Mouse (Mus musculus): ENCODE data around the gene Zfp90. TPM values are rescaled to one million over a fixed set of nuclear protein-coding genes. Genes with fewer than 3 reads are reported as not detected.

The Zfp90 gene
- 31.4 and 34.1 TPM in 2 replicates for polyA plus RNA-seq (2014; fragmentation: Nextera tagmentation; extraction: Ambion mirVana)

GRCm38 (mm10) chr8:106415182-106415971 is at the start of gene Zfp90:
TSS of gene Zfp90 (plus strand) at chr8:106415327.
- peak within 1 kb of the TSS; percentile 76 for H3K4me3 ChIP-seq (ENCODE audit: low read depth, low read length)
- H3K4me2 ChIP-seq (replicated peaks; ENCODE audit: low read depth, low read length) = peak within 1 kb of the TSS; percentile 45
- peak; percentile 95 for DNase-seq (ENCODE audit: low spot score)
- no peaks in the 10 kb centered on the region for H3K9me3 ChIP-seq (ENCODE audit: control insufficient read depth, low read length)
- peak; percentile 98 for ATAC-seq (ENCODE audit: low FRiP score)
- peaks cover 16% of the 10 kb centered on the region for H3K36me3 ChIP-seq (ENCODE audit: control insufficient read depth, insufficient read depth, low read length)
- H3K27me3 ChIP-seq (ENCODE audit: control insufficient read depth, insufficient read depth, low read length) = no peaks in the 10 kb centered on the region
- 0% methylated on average over 46 of the region's 46 CpGs for WGBS
- H3K4me1 ChIP-seq (replicated peaks; ENCODE audit: control insufficient read depth, insufficient read depth, low read length) = no peaks in the 10 kb centered on the region
- H3K27ac ChIP-seq (ENCODE audit: low read depth, low read length) = peak within 1 kb of the TSS; percentile 93
- H3K9ac ChIP-seq (ENCODE audit: low read depth, low read length) = peak within 1 kb of the TSS; percentile 92

GRCm38 (mm10) chr8:106368501-106368900 is 46.6 kb upstream of the Zfp90 start:
- WGBS = 66% methylated on average over 3 of the region's 3 CpGs

GRCm38 (mm10) chr8:106369069-106369468 is 46.1 kb upstream of the Zfp90 start:
- Histone ChIP-seq H3K36me3 (ENCODE audit: control insufficient read depth, insufficient read depth, low read length) (no peaks in the 10 kb centered on the region), H3K27ac (ENCODE audit: low read depth, low read length) (no peak overlapping the region), H3K9me3 (ENCODE audit: control insufficient read depth, low read length) (no peaks in the 10 kb centered on the region), H3K4me2 (replicated peaks; ENCODE audit: low read depth, low read length) (no peak overlapping the region), H3K4me3 (ENCODE audit: low read depth, low read length) (no peak overlapping the region), H3K9ac (ENCODE audit: low read depth, low read length) (no peak overlapping the region), H3K4me1 (replicated peaks; ENCODE audit: control insufficient read depth, insufficient read depth, low read length) (no peaks in the 10 kb centered on the region), H3K27me3 (ENCODE audit: control insufficient read depth, insufficient read depth, low read length) (no peaks in the 10 kb centered on the region)
- DNase-seq (ENCODE audit: low spot score) (no peak), ATAC-seq (ENCODE audit: low FRiP score) (no peak)
- WGBS = 82% methylated on average over 7 of the region's 7 CpGs

More at GRCm38 (mm10) chr8:106368501-106368900, 46.6 kb upstream of the Zfp90 start:
- no peaks in the 10 kb centered on the region for H3K27me3 ChIP-seq (ENCODE audit: control insufficient read depth, insufficient read depth, low read length)
- H3K9ac ChIP-seq (ENCODE audit: low read depth, low read length) = no peak overlapping the region
- no peak overlapping the region for H3K4me3 ChIP-seq (ENCODE audit: low read depth, low read length)
- DNase-seq (ENCODE audit: low spot score) (no peak), ATAC-seq (ENCODE audit: low FRiP score) (no peak)
- H3K4me1 ChIP-seq (replicated peaks; ENCODE audit: control insufficient read depth, insufficient read depth, low read length) = no peaks in the 10 kb centered on the region
- H3K9me3 ChIP-seq (ENCODE audit: control insufficient read depth, low read length) = no peaks in the 10 kb centered on the region
- H3K27ac ChIP-seq (ENCODE audit: low read depth, low read length) = no peak overlapping the region
- no peaks in the 10 kb centered on the region for H3K36me3 ChIP-seq (ENCODE audit: control insufficient read depth, insufficient read depth, low read length)
- H3K4me2 ChIP-seq (replicated peaks; ENCODE audit: low read depth, low read length) = no peak overlapping the region

GRCm38 (mm10) chr8:106375957-106376356 is 39.2 kb upstream of the Zfp90 start:
- no peak overlapping the region for H3K4me2 ChIP-seq (replicated peaks; ENCODE audit: low read depth, low read length)
- ATAC-seq (ENCODE audit: low FRiP score) (no peak), DNase-seq (ENCODE audit: low spot score) (no peak)
- H3K9ac ChIP-seq (ENCODE audit: low read depth, low read length) = no peak overlapping the region
- H3K4me1 ChIP-seq (replicated peaks; ENCODE audit: control insufficient read depth, insufficient read depth, low read length) = 0 out of 2 replicates have a peak, but pooled peaks cover 3% of the 10 kb centered on the region
- H3K27me3 ChIP-seq (ENCODE audit: control insufficient read depth, insufficient read depth, low read length) = no peaks in the 10 kb centered on the region
- 76% methylated on average over 7 of the region's 7 CpGs for WGBS
- no peaks in the 10 kb centered on the region for H3K36me3 ChIP-seq (ENCODE audit: control insufficient read depth, insufficient read depth, low read length)
- no peak overlapping the region for H3K27ac ChIP-seq (ENCODE audit: low read depth, low read length)
- H3K9me3 ChIP-seq (ENCODE audit: control insufficient read depth, low read length) = no peaks in the 10 kb centered on the region
- H3K4me3 ChIP-seq (ENCODE audit: low read depth, low read length) = no peak overlapping the region

GRCm38 (mm10) chr8:106376862-106377261 is 38.3 kb upstream of the Zfp90 start:
- Histone ChIP-seq H3K9ac (ENCODE audit: low read depth, low read length) (no peak overlapping the region), H3K27ac (ENCODE audit: low read depth, low read length) (no peak overlapping the region), H3K36me3 (ENCODE audit: control insufficient read depth, insufficient read depth, low read length) (no peaks in the 10 kb centered on the region), H3K4me1 (replicated peaks; ENCODE audit: control insufficient read depth, insufficient read depth, low read length) (0 out of 2 replicates have a peak, but pooled peaks cover 3% of the 10 kb centered on the region), H3K4me3 (ENCODE audit: low read depth, low read length) (no peak overlapping the region), H3K4me2 (replicated peaks; ENCODE audit: low read depth, low read length) (no peak overlapping the region), H3K9me3 (ENCODE audit: control insufficient read depth, low read length) (no peaks in the 10 kb centered on the region), H3K27me3 (ENCODE audit: control insufficient read depth, insufficient read depth, low read length) (no peaks in the 10 kb centered on the region)
- 22% methylated on average over 9 of the region's 9 CpGs for WGBS
- no peak for ATAC-seq (ENCODE audit: low FRiP score)
- DNase-seq (ENCODE audit: low spot score) = peak; percentile 17

GRCm38 (mm10) chr8:106378501-106379048 is 36.6 kb upstream of the Zfp90 start:
- Histone ChIP-seq H3K36me3 (ENCODE audit: control insufficient read depth, insufficient read depth, low read length) (no peaks in the 10 kb centered on the region), H3K4me3 (ENCODE audit: low read depth, low read length) (no peak overlapping the region), H3K4me1 (replicated peaks; ENCODE audit: control insufficient read depth, insufficient read depth, low read length) (0 out of 2 replicates have a peak, but pooled peaks cover 3% of the 10 kb centered on the region), H3K27me3 (ENCODE audit: control insufficient read depth, insufficient read depth, low read length) (no peaks in the 10 kb centered on the region), H3K27ac (ENCODE audit: low read depth, low read length) (no peak overlapping the region), H3K9ac (ENCODE audit: low read depth, low read length) (no peak overlapping the region), H3K4me2 (replicated peaks; ENCODE audit: low read depth, low read length) (no peak overlapping the region), H3K9me3 (ENCODE audit: control insufficient read depth, low read length) (no peaks in the 10 kb centered on the region)
- DNase-seq (ENCODE audit: low spot score) (no peak), ATAC-seq (ENCODE audit: low FRiP score) (no peak)
- 64% methylated on average over 5 of the region's 7 CpGs for WGBS

- Histone ChIP-seq H3K27me3 (ENCODE audit: control insufficient read depth, insufficient read depth, low read length) (no peaks in the 10 kb centered on the region), H3K4me1 (replicated peaks; ENCODE audit: control insufficient read depth, insufficient read depth, low read length) (0 out of 2 replicates have a peak, but pooled peaks cover 3% of the 10 kb centered on the region), H3K9me3 (ENCODE audit: control insufficient read depth, low read length) (no peaks in the 10 kb centered on the region), H3K9ac (ENCODE audit: low read depth, low read length) (no peak overlapping the region), H3K4me2 (replicated peaks; ENCODE audit: low read depth, low read length) (no peak overlapping the region), H3K36me3 (ENCODE audit: control insufficient read depth, insufficient read depth, low read length) (no peaks in the 10 kb centered on the region), H3K27ac (ENCODE audit: low read depth, low read length) (no peak overlapping the region), H3K4me3 (ENCODE audit: low read depth, low read length) (no peak overlapping the region)
- WGBS = 92% methylated on average over 5 of the region's 5 CpGs
- ATAC-seq (ENCODE audit: low FRiP score) (no peak), DNase-seq (ENCODE audit: low spot score) (no peak)
These were observed 35.8 kb upstream of the Zfp90 start for GRCm38 (mm10) chr8:106379357-106379756.

DNA sequence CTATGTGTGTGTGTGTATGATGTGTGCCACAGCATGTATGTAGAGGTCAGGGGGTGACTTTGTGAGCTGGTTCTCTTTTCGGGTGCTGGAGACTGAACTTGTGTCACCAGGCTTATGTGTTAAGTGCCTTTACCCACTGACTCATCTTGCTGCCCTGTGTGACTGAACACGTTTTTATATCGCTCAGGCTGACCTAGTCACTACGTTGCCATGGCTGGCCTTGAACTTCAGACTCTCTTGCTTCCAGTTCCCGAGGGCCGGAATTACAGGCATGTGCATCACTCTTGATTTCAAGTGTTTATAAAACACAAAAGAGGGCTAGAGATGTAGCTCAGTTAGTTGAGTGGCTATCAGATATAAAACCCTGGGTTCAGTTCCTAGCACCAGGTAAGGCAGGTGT is 34.1 kb upstream of the Zfp90 start:
- ATAC-seq (ENCODE audit: low FRiP score) (no peak), DNase-seq (ENCODE audit: low spot score) (no peak)
- no peaks in the 10 kb centered on the region for H3K9me3 ChIP-seq (ENCODE audit: control insufficient read depth, low read length)
- H3K9ac ChIP-seq (ENCODE audit: low read depth, low read length) = no peak overlapping the region
- 0 out of 2 replicates have a peak, but pooled peaks cover 3% of the 10 kb centered on the region for H3K4me1 ChIP-seq (replicated peaks; ENCODE audit: control insufficient read depth, insufficient read depth, low read length)
- no peak overlapping the region for H3K4me3 ChIP-seq (ENCODE audit: low read depth, low read length)
- no peaks in the 10 kb centered on the region for H3K27me3 ChIP-seq (ENCODE audit: control insufficient read depth, insufficient read depth, low read length)
- H3K27ac ChIP-seq (ENCODE audit: low read depth, low read length) = no peak overlapping the region
- WGBS = 91% methylated on average over 6 of the region's 6 CpGs
- H3K36me3 ChIP-seq (ENCODE audit: control insufficient read depth, insufficient read depth, low read length) = no peaks in the 10 kb centered on the region
- H3K4me2 ChIP-seq (replicated peaks; ENCODE audit: low read depth, low read length) = no peak overlapping the region

All from hindbrain, embryonic 11.5 days (tissue).